Mouse (Mus musculus) intestine, postnatal 0 days (tissue): Measurements from ENCODE around the gene Myo10. TPM values are rescaled to one million over a fixed set of nuclear protein-coding genes. Genes with fewer than 3 reads are reported as not detected.

Experiments used
- ATAC-seq: fragments of 200-750 bp; cut with Nextera tagmentation; 2 replicates; pipeline ENCODE4 v1.8.0; 2017; ENCODE audit warnings: mild to moderate bottlenecking, moderate TSS enrichment, moderate library complexity
- H3K27ac ChIP-seq: fragments of 300-500 bp; sonication (generic); 2 replicates; pipeline ENCODE4 v1.5.1; 2014; ENCODE audit warnings: mild to moderate bottlenecking, low read depth, low read length, moderate library complexity
- H3K27me3 ChIP-seq: fragments of 300-500 bp; sonication (generic); replicated peaks from 2 replicates; pipeline ENCODE4 v1.6.1; 2014; ENCODE audit warnings: low read length, mixed read lengths; ENCODE audit not compliant: control insufficient read depth, insufficient read depth
- H3K36me3 ChIP-seq: fragments of 300-500 bp; sonication (generic); 2 replicates; pipeline ENCODE4 v1.6.1; 2014; ENCODE audit warnings: mild to moderate bottlenecking, moderate library complexity; ENCODE audit not compliant: control insufficient read depth, insufficient read depth
- H3K4me1 ChIP-seq: fragments of 300-500 bp; sonication (generic); replicated peaks from 2 replicates; pipeline ENCODE4 v1.6.1; 2014; ENCODE audit warnings: antibody characterized with exemption, low read length, mixed read lengths; ENCODE audit not compliant: control insufficient read depth, insufficient read depth
- H3K4me2 ChIP-seq: fragments of 300-500 bp; sonication (generic); replicated peaks from 2 replicates; pipeline ENCODE4 v1.6.1; 2014; ENCODE audit warnings: low read depth, mild to moderate bottlenecking, moderate library complexity
- H3K4me3 ChIP-seq: fragments of 300-500 bp; sonication (generic); 2 replicates; pipeline ENCODE4 v1.5.1; 2014; ENCODE audit warnings: low read depth, low read length
- H3K9ac ChIP-seq: fragments of 300-500 bp; sonication (generic); 2 replicates; pipeline ENCODE4 v1.6.1; 2014; ENCODE audit warnings: mild to moderate bottlenecking, low read depth, low read length
- H3K9me3 ChIP-seq: fragments of 300-500 bp; sonication (generic); 2 replicates; pipeline ENCODE4 v1.6.1; 2016; ENCODE audit warnings: mixed run types; ENCODE audit not compliant: control insufficient read depth
- CTCF ChIP-seq: sonication (generic); IDR thresholded peaks from 2 replicates; pipeline ENCODE4 v1.5.1; 2016; ENCODE audit warnings: low read depth, mild to moderate bottlenecking, control low read depth, antibody characterized with exemption, moderate library complexity
- WGBS: fragments of 180-500 bp; shearing (Covaris S2); extraction: QIAGEN DNeasy Blood & Tissue Kit; methylation state at CpG from one replicate; pipeline ENCODE4 v1.1.7; 2014; 5-methylcytosine and 5-hydroxymethylcytosine counted together
- polyA plus RNA-seq: library from polyadenylated mRNA; unstranded; fragments of >200 nt; fragmentation: Nextera tagmentation; extraction: Ambion mirVana; gene quantifications from 2 replicates; pipeline ENCODE4 v1.2.1, GENCODE M21; 2015

Myo10 gene
- polyA plus RNA-seq, 1 experiment from 2014 or later: 9.5 TPM

- no peak for TF ChIP-seq CTCF
Observed at GRCm38 (mm10) chr15:25861900-25862299, 239.6 kb downstream of the Myo10 start.

More at GRCm38 (mm10) chr15:25861900-25862299, 239.6 kb downstream of the Myo10 start:
- Histone ChIP-seq H3K9ac (no peak overlapping the region), H3K4me2 (no peak overlapping the region), H3K27ac (no peak overlapping the region), H3K4me3 (no peak overlapping the region), H3K27me3 (no peaks in the 10 kb centered on the region), H3K4me1 (no peaks in the 10 kb centered on the region), H3K36me3 (no peaks in the 10 kb centered on the region), H3K9me3 (no peaks in the 10 kb centered on the region)
- WGBS: 84% methylated on average over 7 of the region's 7 CpGs
- ATAC-seq: no peak

Other genes starting within 250 kb of the Myo10 start
- 13.9 and 14.1 TPM in 2 replicates for gene Basp1, start 208.8 kb upstream of the Myo10 start, polyA plus RNA-seq
- gene Retreg1, start 220.7 kb downstream of the Myo10 start, polyA plus RNA-seq: 37.8 and 41.5 TPM in 2 replicates